Mouse (Mus musculus) macrophage (primary cell): ENCODE results near the gene Faf2. TPM values are rescaled to one million over a fixed set of nuclear protein-coding genes. Genes with fewer than 3 reads are reported as not detected.
A peak's percentile ranks its signal among the peaks of the same experiment; 100 is the strongest.

Source experiments
- H3K27ac ChIP-seq: fragments of 350-480 bp; formaldehyde crosslinking; 2 replicates; pipeline ENCODE4 v1.9.0; 2021
- H3K36me3 ChIP-seq: fragments of 350-480 bp; formaldehyde crosslinking; 2 replicates; pipeline ENCODE4 v1.9.0; 2021; ENCODE audit errors: inconsistent target
- H3K4me3 ChIP-seq: fragments of 350-480 bp; formaldehyde crosslinking; 2 replicates; pipeline ENCODE4 v1.9.0; 2021; ENCODE audit errors: inconsistent target
- H3K79me2 ChIP-seq: fragments of 350-480 bp; formaldehyde crosslinking; 2 replicates; pipeline ENCODE4 v1.9.0; 2021; ENCODE audit errors: inconsistent target
- WGBS: methylation state at CpG from one replicate; pipeline ENCODE4 v1.1.7; 2026; ENCODE audit warnings: inconsistent platforms; ENCODE audit not compliant: missing documents; 5-methylcytosine and 5-hydroxymethylcytosine counted together
- polyA plus RNA-seq: library from polyadenylated mRNA; stranded (reverse); fragments of 250-400 nt; gene quantifications from 3 replicates; pipeline ENCODE4 v1.2.4, GENCODE M21; 2018; ENCODE audit warnings: inconsistent platforms

The Faf2 gene
- polyA plus RNA-seq, 1 experiment from 2014 or later = 65.4 TPM

GRCm38 (mm10) chr13:54616307-54616706 is 5.3 kb upstream of the Faf2 start:
- H3K79me2 ChIP-seq = no peaks in the 10 kb centered on the region
- WGBS = 92% methylated on average over 8 of the region's 8 CpGs
- no peaks in the 10 kb centered on the region for H3K36me3 ChIP-seq
- H3K27ac ChIP-seq = no peak overlapping the region
- H3K4me3 ChIP-seq = no peak overlapping the region

- 73% methylated on average over 6 of the region's 6 CpGs for WGBS
- Histone ChIP-seq H3K79me2 (peaks cover 4% of the 10 kb centered on the region), H3K27ac (no peak overlapping the region), H3K4me3 (no peak overlapping the region), H3K36me3 (no peaks in the 10 kb centered on the region)
Observed at GRCm38 (mm10) chr13:54616998-54617397, 4.6 kb upstream of the Faf2 start.

GRCm38 (mm10) chr13:54621960-54622521 is 457 bp downstream of the Faf2 start:
- under 1% methylated on average over 26 of the region's 27 CpGs for WGBS
- H3K36me3 ChIP-seq = no peaks in the 10 kb centered on the region

DNA sequence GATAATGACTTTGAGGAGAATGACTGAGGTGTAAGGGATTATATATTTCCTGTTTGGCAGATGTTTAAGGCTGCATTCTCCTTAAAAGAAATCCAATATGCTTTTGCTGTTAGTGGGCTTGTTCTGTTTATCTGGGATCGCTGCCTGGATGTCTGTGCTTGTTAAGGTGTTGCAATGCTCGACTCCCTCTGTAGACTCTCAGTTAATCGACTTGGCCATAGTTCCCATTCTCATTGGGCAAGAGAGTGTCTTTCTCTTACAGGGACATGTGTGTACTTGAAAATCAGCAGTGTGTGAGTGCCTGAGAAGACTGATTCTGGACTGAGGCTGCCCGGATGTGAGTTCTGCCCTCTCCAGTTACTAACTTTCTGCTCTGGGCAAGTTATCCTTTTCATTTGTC is 7.5 kb downstream of the Faf2 start:
- Histone ChIP-seq H3K27ac (no peak overlapping the region), H3K79me2 (peaks cover 97% of the 10 kb centered on the region), H3K4me3 (no peak overlapping the region), H3K36me3 (no peaks in the 10 kb centered on the region)
- WGBS = 72% methylated on average over 4 of the region's 4 CpGs

More at GRCm38 (mm10) chr13:54621960-54622521, 457 bp downstream of the Faf2 start:
- Histone ChIP-seq H3K27ac (peak overlapping the region; percentile 74), H3K4me3 (peak overlapping the region; percentile 90), H3K79me2 (peaks cover 54% of the 10 kb centered on the region)

DNA sequence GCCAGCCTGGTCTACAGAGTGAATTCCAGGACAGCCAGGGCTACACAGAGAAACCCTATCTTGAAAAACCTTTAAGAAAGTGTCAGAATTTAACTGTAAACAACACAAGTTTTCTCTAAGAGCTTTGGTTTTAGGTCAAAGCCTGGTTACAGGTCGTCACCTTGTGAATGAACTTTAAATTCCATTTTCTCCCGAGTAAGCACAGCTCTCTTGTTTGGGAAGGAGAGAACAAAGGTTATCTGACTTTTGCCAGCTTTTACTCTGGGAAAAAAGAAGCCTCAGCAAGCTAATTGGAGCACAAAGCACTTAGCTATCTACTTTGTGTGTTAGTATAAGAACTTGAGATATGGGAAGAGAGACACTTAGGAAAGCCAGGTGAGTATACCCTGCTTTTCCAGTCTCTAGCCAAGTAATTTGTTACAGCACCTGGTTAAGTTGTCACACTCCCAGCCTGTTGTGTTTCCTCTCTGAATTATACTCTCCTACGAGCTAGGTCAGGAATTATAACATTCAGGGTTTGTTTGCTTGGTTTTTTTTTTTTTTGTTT is 11.2 kb downstream of the Faf2 start:
- 93% methylated on average over 3 of the region's 3 CpGs for WGBS
- H3K4me3 ChIP-seq = no peak overlapping the region
- no peaks in the 10 kb centered on the region; the same call in 1 of the 2 replicates for H3K36me3 ChIP-seq
- H3K27ac ChIP-seq = no peak overlapping the region
- H3K79me2 ChIP-seq = peaks cover 88% of the 10 kb centered on the region

- H3K36me3 ChIP-seq = peaks cover 13% of the 10 kb centered on the region
- WGBS = 94% methylated on average over 3 of the region's 3 CpGs
Observed at GRCm38 (mm10) chr13:54635011-54635410, 13.4 kb downstream of the Faf2 start.

DNA sequence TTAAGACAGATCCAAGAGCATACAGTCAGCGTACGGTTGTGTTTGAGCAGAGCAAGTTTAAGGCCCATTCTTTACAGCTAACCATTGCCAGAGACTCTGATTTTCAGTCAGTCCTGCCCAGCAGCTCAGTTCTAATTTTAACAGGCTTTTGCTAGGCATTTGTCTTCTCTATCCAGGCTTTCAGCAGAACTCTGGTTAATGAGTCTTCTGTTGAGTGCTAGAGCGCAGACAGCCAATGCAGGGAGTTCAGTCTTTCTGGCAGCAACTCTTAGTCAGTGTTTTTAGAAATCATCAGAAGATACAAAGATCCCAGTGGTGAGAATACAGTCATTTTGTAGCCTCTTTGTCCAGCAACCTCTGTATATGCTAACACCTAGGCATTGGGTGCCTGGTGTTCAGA is 28.9 kb downstream of the Faf2 start:
- 100% methylated on average over 3 of the region's 3 CpGs for WGBS
- Histone ChIP-seq H3K4me3 (no peak overlapping the region), H3K79me2 (no peaks in the 10 kb centered on the region; the same call in 1 of the 2 replicates), H3K27ac (no peak overlapping the region), H3K36me3 (peaks cover 89% of the 10 kb centered on the region)

More at GRCm38 (mm10) chr13:54635011-54635410, 13.4 kb downstream of the Faf2 start:
- Histone ChIP-seq H3K27ac (no peak overlapping the region), H3K79me2 (peaks cover 66% of the 10 kb centered on the region; the same call in 1 of the 2 replicates), H3K4me3 (no peak overlapping the region)

- Histone ChIP-seq H3K4me3 (no peak overlapping the region), H3K27ac (no peak overlapping the region), H3K36me3 (peaks cover 51% of the 10 kb centered on the region), H3K79me2 (no peaks in the 10 kb centered on the region)
- 89% methylated on average over 4 of the region's 5 CpGs for WGBS
Observed at GRCm38 (mm10) chr13:54660877-54661276, 39.3 kb downstream of the Faf2 start.

GRCm38 (mm10) chr13:54661358-54661757 is 39.8 kb downstream of the Faf2 start:
- 97% methylated on average over 12 of the region's 12 CpGs for WGBS
- Histone ChIP-seq H3K79me2 (no peaks in the 10 kb centered on the region), H3K4me3 (no peak overlapping the region), H3K27ac (no peak overlapping the region), H3K36me3 (peaks cover 47% of the 10 kb centered on the region)

- no peaks in the 10 kb centered on the region for H3K79me2 ChIP-seq
- peaks cover 30% of the 10 kb centered on the region for H3K36me3 ChIP-seq
- WGBS = 94% methylated on average over 3 of the region's 4 CpGs
- H3K27ac ChIP-seq = no peak overlapping the region
- no peak overlapping the region for H3K4me3 ChIP-seq
Observed at GRCm38 (mm10) chr13:54663999-54664398, 42.4 kb downstream of the Faf2 start.

- Histone ChIP-seq H3K79me2 (no peaks in the 10 kb centered on the region), H3K4me3 (no peak overlapping the region), H3K27ac (no peak overlapping the region), H3K36me3 (peaks cover 30% of the 10 kb centered on the region)
- WGBS = 93% methylated on average over 1 of the region's 1 CpGs
Observed at GRCm38 (mm10) chr13:54664509-54664908, 42.9 kb downstream of the Faf2 start.

- no peaks in the 10 kb centered on the region for H3K79me2 ChIP-seq
- H3K36me3 ChIP-seq = peaks cover 24% of the 10 kb centered on the region
- H3K27ac ChIP-seq = no peak overlapping the region
- WGBS = 97% methylated on average over 7 of the region's 7 CpGs
- no peak overlapping the region for H3K4me3 ChIP-seq
Observed at GRCm38 (mm10) chr13:54665062-54665461, 43.5 kb downstream of the Faf2 start.

DNA sequence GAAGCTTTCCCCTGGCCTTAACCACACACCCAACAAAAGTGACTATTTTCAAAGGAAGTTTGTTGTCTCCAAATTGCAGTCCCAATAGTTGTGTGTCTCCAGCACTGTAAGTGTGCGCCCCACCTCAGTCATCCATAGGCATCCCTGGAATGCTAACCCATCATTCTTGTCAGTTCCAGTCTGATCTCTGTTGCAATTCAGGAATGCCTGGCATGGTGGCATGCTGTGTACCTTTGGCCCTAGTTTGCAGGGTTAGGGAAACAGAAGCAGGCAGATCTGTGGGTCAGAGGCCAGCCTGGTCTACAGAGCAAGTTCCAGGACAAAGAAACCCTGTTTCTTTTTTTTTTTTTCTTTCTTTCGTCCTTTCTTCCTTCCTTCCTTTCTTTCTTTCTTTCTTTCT is 48.9 kb downstream of the Faf2 start:
- H3K79me2 ChIP-seq = no peaks in the 10 kb centered on the region
- WGBS = 93% methylated on average over 1 of the region's 2 CpGs
- H3K27ac ChIP-seq = no peak overlapping the region
- H3K36me3 ChIP-seq = no peaks in the 10 kb centered on the region
- no peak overlapping the region for H3K4me3 ChIP-seq

DNA sequence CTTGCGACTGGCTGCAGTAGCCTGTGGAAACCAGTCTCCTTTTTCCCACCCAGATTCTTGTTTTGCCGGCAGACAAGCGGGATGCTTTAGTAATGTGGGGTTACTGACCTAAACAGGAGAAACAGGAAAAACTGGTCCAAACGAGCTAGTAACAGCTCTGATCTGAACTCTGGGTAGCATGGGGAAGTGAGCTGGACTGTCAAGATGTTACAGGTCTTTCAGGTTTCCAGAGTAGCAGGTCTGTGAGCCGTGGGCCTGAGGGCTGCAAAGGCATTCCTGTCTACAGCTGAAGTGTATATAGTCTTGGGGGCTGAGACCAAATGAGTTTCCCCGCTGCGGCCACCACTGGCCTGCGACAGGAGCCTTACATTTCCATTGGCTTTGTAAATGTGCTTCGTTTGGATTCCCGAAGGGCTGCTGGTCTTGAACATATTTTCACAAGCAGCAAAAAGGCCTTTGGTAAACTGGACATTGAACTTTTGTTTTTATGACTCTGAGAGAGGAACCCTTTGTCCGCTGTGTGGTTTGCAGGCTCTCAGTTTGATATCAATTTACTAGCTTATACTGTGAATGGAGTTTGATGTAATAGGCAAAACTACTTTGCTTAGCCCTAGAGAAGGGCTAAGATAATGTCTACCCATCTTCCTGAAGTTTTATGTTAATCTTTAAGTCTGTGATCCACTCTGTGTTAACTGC is 54.5 kb downstream of the Faf2 start:
- Histone ChIP-seq H3K79me2 (no peaks in the 10 kb centered on the region), H3K4me3 (no peak overlapping the region), H3K36me3 (peaks cover 9% of the 10 kb centered on the region), H3K27ac (no peak overlapping the region)
- WGBS = 80% methylated on average over 11 of the region's 11 CpGs

DNA sequence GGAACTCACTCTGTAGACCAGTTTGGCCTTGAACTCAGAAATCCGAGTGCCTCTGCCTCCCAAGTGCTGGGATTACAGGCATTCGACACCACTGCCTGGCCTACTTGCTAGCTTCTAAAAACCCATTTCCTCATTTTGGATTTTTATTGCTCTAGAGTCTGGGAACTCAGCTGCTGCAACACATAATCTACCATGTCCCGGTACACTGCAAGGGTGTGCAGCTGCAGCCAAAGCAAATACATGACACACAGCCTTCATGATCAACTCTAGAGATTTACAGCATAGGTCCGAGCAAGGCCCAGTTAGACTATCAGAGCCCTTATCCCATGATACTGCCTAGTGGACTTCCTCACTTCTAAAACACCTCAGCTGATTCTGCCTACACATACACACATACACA is 56.7 kb downstream of the Faf2 start:
- peaks cover 29% of the 10 kb centered on the region for H3K36me3 ChIP-seq
- WGBS = 79% methylated on average over 4 of the region's 4 CpGs
- H3K4me3 ChIP-seq = no peak overlapping the region
- H3K27ac ChIP-seq = no peak overlapping the region
- peaks cover 2% of the 10 kb centered on the region; the same call in 1 of the 2 replicates for H3K79me2 ChIP-seq
